Mouse (Mus musculus) forebrain, embryonic 14.5 days (tissue): ENCODE results near the gene 6720489N17Rik. TPM values are rescaled to one million over a fixed set of nuclear protein-coding genes. Genes with fewer than 3 reads are reported as not detected.
"Not testable (repeated sequence)": the region's sequence is repeated elsewhere in the genome, so short reads cannot be mapped to it uniquely, and the experiment has no call there.

Experiments
- ATAC-seq: fragments of 200-750 bp; cut with Nextera tagmentation; 2 replicates; pipeline ENCODE4 v1.8.0; 2017; ENCODE audit warnings: mild to moderate bottlenecking, moderate library complexity
- DNase-seq: peaks from one replicate; pipeline ENCODE4 v3.0.0-alpha.2; 2015; ENCODE audit warnings: low spot score
- H3K27ac ChIP-seq: fragments of 300-500 bp; sonication (generic); 2 replicates; pipeline ENCODE4 v1.5.1; 2014; ENCODE audit warnings: low read depth, mild to moderate bottlenecking, control low read depth, low read length, moderate library complexity
- H3K27me3 ChIP-seq: fragments of 300-500 bp; sonication (generic); replicated peaks from 2 replicates; pipeline ENCODE4 v1.6.1; 2014; ENCODE audit warnings: low read length, control low read depth, mixed read lengths; ENCODE audit not compliant: control insufficient read depth, insufficient read depth
- H3K36me3 ChIP-seq: fragments of 300-500 bp; sonication (generic); 2 replicates; pipeline ENCODE4 v1.6.1; 2014; ENCODE audit warnings: low read length, control low read depth; ENCODE audit not compliant: control insufficient read depth, insufficient read depth
- H3K4me1 ChIP-seq: fragments of 300-500 bp; sonication (generic); 2 replicates; pipeline ENCODE4 v1.6.1; 2014; ENCODE audit warnings: antibody characterized with exemption, low read length, control low read depth; ENCODE audit not compliant: control insufficient read depth, insufficient read depth
- H3K4me2 ChIP-seq: fragments of 300-500 bp; sonication (generic); 2 replicates; pipeline ENCODE4 v1.6.1; 2014; ENCODE audit warnings: mild to moderate bottlenecking, control low read depth, low read length
- H3K4me3 ChIP-seq: fragments of 300-500 bp; sonication (generic); 2 replicates; pipeline ENCODE4 v1.5.1; 2014; ENCODE audit warnings: low read depth, low read length, control low read depth
- H3K9ac ChIP-seq: fragments of 300-500 bp; sonication (generic); 2 replicates; pipeline ENCODE4 v1.6.1; 2014; ENCODE audit warnings: mild to moderate bottlenecking, low read length, control low read depth, moderate library complexity
- H3K9me3 ChIP-seq: fragments of 300-500 bp; sonication (generic); replicated peaks from 2 replicates; pipeline ENCODE4 v1.6.1; 2016; ENCODE audit warnings: low read length, control low read depth, mixed read lengths; ENCODE audit not compliant: control insufficient read depth
- WGBS: fragments of 180-500 bp; shearing (Covaris S2); extraction: QIAGEN DNeasy Blood & Tissue Kit; methylation state at CpG from one replicate; pipeline ENCODE4 v1.1.7; 2014; 5-methylcytosine and 5-hydroxymethylcytosine counted together
- polyA plus RNA-seq: library from polyadenylated mRNA; unstranded; fragments of >200 nt; fragmentation: Nextera tagmentation; extraction: Ambion mirVana; gene quantifications from 2 replicates; pipeline ENCODE4 v1.2.1, GENCODE M21; 2014

Gene 6720489N17Rik
- 10.0 and 10.7 TPM in 2 replicates for polyA plus RNA-seq

- not testable (repeated sequence) for H3K27me3 ChIP-seq, H3K27ac ChIP-seq, H3K36me3 ChIP-seq, H3K4me1 ChIP-seq, H3K9me3 ChIP-seq
- H3K4me2 ChIP-seq = peak within 1 kb of the TSS; percentile 50
- peak; percentile 100 for ATAC-seq
- peak within 1 kb of the TSS; percentile 58 for H3K9ac ChIP-seq
- DNase-seq = peak; percentile 96
- H3K4me3 ChIP-seq = peak within 1 kb of the TSS; percentile 38
- WGBS = 2% methylated on average over 15 of the region's 15 CpGs
Measured at GRCm38 (mm10) chr13:62623577-62624276, at the start of gene 6720489N17Rik. Gene 6720489N17Rik (minus strand): TSS chr13:62624182.

GRCm38 (mm10) chr13:62653369-62653743 lies 29.4 kb upstream of the 6720489N17Rik start:
- Histone ChIP-seq H3K9me3 (peaks cover 2% of the 10 kb centered on the region; the same call in 1 of the 2 replicates), H3K4me1 (no peaks in the 10 kb centered on the region), H3K27me3 (no peaks in the 10 kb centered on the region), H3K36me3 (no peaks in the 10 kb centered on the region), H3K4me3 (peak overlapping the region; percentile 32), H3K4me2 (peak overlapping the region; percentile 47), H3K27ac (no peak overlapping the region), H3K9ac (peak overlapping the region; percentile 25; the same call in 1 of the 2 replicates)
- 24% methylated on average over 8 of the region's 8 CpGs for WGBS
- DNase-seq (no peak), ATAC-seq (peak; percentile 91)

- not testable (repeated sequence) for H3K27ac ChIP-seq
- peak; percentile 92 for DNase-seq
Measured at GRCm38 (mm10) chr13:62652681-62653368, 28.8 kb upstream of the 6720489N17Rik start.

DNA sequence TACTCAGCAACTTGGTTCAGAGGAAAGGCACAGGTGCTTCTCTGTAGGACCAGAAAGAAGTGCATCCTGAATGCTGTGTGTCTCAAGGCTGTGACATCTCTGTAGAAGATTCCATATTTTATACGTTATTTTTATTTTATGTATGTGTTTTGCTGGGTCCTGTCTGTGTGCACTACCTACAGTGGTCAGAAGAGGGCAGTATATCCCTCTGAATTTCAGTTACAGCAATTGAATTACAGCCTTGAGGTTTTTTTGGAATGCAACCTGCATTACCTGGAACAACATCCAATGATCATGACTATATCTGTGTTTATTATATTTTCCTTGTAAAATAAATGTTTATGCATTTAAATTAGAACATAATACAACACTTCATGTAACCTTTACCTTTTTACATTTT lies 3.1 kb upstream of the 6720489N17Rik start:
- not testable (repeated sequence) for H3K27ac ChIP-seq, H3K36me3 ChIP-seq, H3K4me1 ChIP-seq, H3K27me3 ChIP-seq, H3K9me3 ChIP-seq, H3K4me3 ChIP-seq, H3K4me2 ChIP-seq, H3K9ac ChIP-seq, ATAC-seq
- WGBS = 46% methylated on average over 1 of the region's 1 CpGs
- DNase-seq = peak; percentile 51

More at GRCm38 (mm10) chr13:62652681-62653368, 28.8 kb upstream of the 6720489N17Rik start:
- Histone ChIP-seq H3K4me2 (peak overlapping the region; percentile 47), H3K9ac (peak overlapping the region; percentile 62), H3K4me3 (peak overlapping the region; percentile 32)
- H3K27me3 ChIP-seq, H3K4me1 ChIP-seq, H3K9me3 ChIP-seq, H3K36me3 ChIP-seq: not testable (repeated sequence)
- WGBS = 1% methylated on average over 16 of the region's 16 CpGs
- ATAC-seq = peak; percentile 100

DNA sequence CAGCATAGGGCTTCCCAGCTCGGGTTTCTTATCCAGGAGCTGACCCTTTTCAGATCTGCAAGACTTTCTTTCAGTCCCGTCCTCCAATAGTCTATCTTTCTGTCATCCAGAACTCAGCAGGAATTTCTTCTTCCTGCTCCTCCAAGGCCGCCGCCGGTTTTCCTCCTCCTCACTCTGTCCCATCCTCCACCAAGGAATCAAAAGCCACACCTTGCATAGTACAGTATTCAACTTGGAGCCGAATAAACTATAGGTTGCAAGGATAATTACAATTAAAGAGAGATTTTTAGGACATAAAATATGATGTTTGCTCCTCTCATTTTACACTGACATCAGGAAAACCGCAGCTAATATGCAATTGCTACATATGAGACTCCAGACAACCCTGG lies 289 bp upstream of the 6720489N17Rik start:
- H3K27me3 ChIP-seq, H3K9me3 ChIP-seq, H3K27ac ChIP-seq, H3K4me1 ChIP-seq, H3K36me3 ChIP-seq: not testable (repeated sequence)
- peak; percentile 18 for DNase-seq
- Histone ChIP-seq H3K4me3 (peak overlapping the region; percentile 38), H3K4me2 (peak overlapping the region; percentile 50), H3K9ac (peak overlapping the region; percentile 49)
- WGBS = 7% methylated on average over 7 of the region's 7 CpGs
- peak; percentile 85 for ATAC-seq

DNA sequence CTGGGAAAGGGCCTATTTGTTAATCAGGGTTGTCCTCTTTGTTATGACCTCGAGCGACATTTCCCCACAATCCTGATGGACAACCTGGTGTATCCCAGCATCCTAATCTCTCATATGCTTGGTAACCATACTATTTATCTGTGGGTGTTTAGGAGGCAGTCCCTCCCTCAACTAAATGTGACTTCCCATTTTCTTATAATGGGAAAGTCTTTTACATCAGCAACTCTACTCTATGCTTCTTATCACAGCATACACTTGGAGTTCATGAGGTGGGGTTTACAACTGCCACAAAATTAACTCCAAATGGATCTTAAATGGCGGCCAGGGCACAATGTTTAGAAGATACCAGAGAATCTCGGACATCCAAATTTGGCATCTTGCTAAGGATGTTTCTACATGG lies 6.5 kb downstream of the 6720489N17Rik start:
- WGBS = 98% methylated on average over 4 of the region's 4 CpGs
- not testable (repeated sequence) for ATAC-seq
- H3K9me3 ChIP-seq = peaks cover 11% of the 10 kb centered on the region; the same call in 1 of the 2 replicates

GRCm38 (mm10) chr13:62571099-62571498 lies 52.9 kb downstream of the 6720489N17Rik start, which contains the start of gene Zfp934:
Gene Zfp934 (minus strand): TSS chr13:62571199.
- H3K27ac ChIP-seq, H3K36me3 ChIP-seq, H3K4me2 ChIP-seq, H3K27me3 ChIP-seq, DNase-seq, H3K9me3 ChIP-seq, H3K9ac ChIP-seq, H3K4me3 ChIP-seq, ATAC-seq, H3K4me1 ChIP-seq: not testable (repeated sequence)
- WGBS = 90% methylated on average over 3 of the region's 6 CpGs

More for the DNA sequence above, 6.5 kb downstream of the 6720489N17Rik start:
- not testable (repeated sequence) for H3K36me3 ChIP-seq, H3K27me3 ChIP-seq, H3K9ac ChIP-seq, DNase-seq, H3K27ac ChIP-seq, H3K4me2 ChIP-seq, H3K4me1 ChIP-seq, H3K4me3 ChIP-seq

- not testable (repeated sequence) for H3K4me1 ChIP-seq, H3K27ac ChIP-seq, DNase-seq, H3K36me3 ChIP-seq, H3K4me3 ChIP-seq, ATAC-seq, H3K4me2 ChIP-seq, H3K9ac ChIP-seq, H3K9me3 ChIP-seq, H3K27me3 ChIP-seq
- 30% methylated on average over 1 of the region's 1 CpGs for WGBS
Measured at GRCm38 (mm10) chr13:62561696-62562095, 62.3 kb downstream of the 6720489N17Rik start.
